Mouse (Mus musculus): ENCODE results near the gene Fgf22. TPM values are rescaled to one million over a fixed set of nuclear protein-coding genes. Genes with fewer than 3 reads are reported as not detected.
A peak's percentile ranks its signal among the peaks of the same experiment; 100 is the strongest.

The Fgf22 gene
- polyA plus RNA-seq, 1 experiment from 2014 or later = not detected

GRCm38 (mm10) chr10:79793738-79794490 lies 39.0 kb downstream of the Fgf22 start:
- no peak for ATAC-seq (ENCODE audit: insufficient read depth)

DNA sequence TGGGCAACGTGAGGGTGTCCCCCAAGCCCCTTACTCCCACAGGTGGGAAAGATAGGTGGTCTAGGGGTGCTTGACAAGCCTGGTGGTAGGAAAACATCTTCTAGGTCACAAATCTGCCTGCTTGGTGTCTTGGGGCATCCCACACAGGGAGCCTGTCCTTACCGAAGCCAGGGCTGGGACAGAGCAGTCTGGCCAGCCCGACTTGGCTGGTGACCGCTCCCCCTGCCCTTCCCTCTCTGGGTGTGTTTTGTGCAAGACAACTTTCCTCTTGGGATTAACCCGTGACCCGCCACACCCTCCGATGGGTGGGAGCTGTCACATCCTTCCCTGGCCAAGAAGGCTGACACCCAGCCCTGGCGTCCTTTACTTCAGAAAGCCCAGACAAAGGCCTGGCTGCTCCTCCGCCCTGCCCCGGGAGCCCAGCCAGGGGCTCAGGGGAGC lies 39.6 kb downstream of the Fgf22 start:
- Histone ChIP-seq H3K9me3 (replicated peaks) (no peaks in the 10 kb centered on the region), H3K27me3 (peaks cover 23% of the 10 kb centered on the region), H3K4me2 (peak overlapping the region; percentile 85), H3K9ac (no peak overlapping the region), H3K36me3 (replicated peaks) (no peaks in the 10 kb centered on the region), H3K4me1 (replicated peaks) (peaks cover 56% of the 10 kb centered on the region), H3K27ac (replicated peaks) (0 out of 2 replicates have a peak overlapping the region, but pooled peaks have one; percentile 14), H3K4me3 (replicated peaks) (peak overlapping the region; percentile 64)
- no peak for ATAC-seq (ENCODE audit: insufficient read depth)
- 21% methylated on average over 10 of the region's 10 CpGs for WGBS (ENCODE audit: insufficient replicate concordance)

More at GRCm38 (mm10) chr10:79793738-79794490, 39.0 kb downstream of the Fgf22 start:
- Histone ChIP-seq H3K4me1 (replicated peaks) (peaks cover 53% of the 10 kb centered on the region), H3K36me3 (replicated peaks) (no peaks in the 10 kb centered on the region), H3K27me3 (peaks cover 23% of the 10 kb centered on the region), H3K27ac (replicated peaks) (peak overlapping the region; percentile 33; the same call in 1 of the 2 replicates), H3K4me3 (replicated peaks) (peak overlapping the region; percentile 64), H3K9ac (peak overlapping the region; percentile 53), H3K9me3 (replicated peaks) (no peaks in the 10 kb centered on the region), H3K4me2 (peak overlapping the region; percentile 85)
- WGBS (ENCODE audit: insufficient replicate concordance) = 8% methylated on average over 38 of the region's 38 CpGs

GRCm38 (mm10) chr10:79795905-79796304 lies 41.0 kb downstream of the Fgf22 start:
- Histone ChIP-seq H3K4me2 (no peak overlapping the region), H3K27me3 (peaks cover 23% of the 10 kb centered on the region), H3K9ac (no peak overlapping the region), H3K9me3 (replicated peaks) (no peaks in the 10 kb centered on the region), H3K36me3 (replicated peaks) (no peaks in the 10 kb centered on the region), H3K4me3 (replicated peaks) (no peak overlapping the region), H3K4me1 (replicated peaks) (peaks cover 57% of the 10 kb centered on the region), H3K27ac (replicated peaks) (no peak overlapping the region)
- no peak for ATAC-seq (ENCODE audit: insufficient read depth)
- WGBS (ENCODE audit: insufficient replicate concordance) = 80% methylated on average over 3 of the region's 3 CpGs

DNA sequence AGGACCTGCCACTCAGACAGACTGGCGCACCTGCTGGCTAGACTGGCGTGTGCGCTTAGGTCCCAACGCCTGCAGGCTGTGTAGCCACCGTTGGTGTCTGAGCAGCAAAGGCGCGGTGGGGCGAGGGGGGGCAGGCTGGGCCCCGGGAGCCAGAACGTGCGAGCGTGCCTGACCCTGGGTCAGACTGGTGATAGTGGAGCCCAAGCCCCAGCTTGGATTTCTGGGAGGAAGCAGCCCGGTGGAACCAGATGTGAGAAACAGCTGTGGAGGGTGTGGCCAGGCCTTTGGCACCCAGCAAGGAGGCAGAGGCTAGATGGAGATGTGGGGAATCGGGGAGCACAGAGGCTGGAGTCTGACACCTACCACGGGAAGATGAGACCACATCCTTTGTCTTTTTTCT lies 42.5 kb downstream of the Fgf22 start:
- no peaks in the 10 kb centered on the region for H3K9me3 ChIP-seq (replicated peaks)
- H3K27ac ChIP-seq (replicated peaks) = no peak overlapping the region
- H3K4me3 ChIP-seq (replicated peaks) = no peak overlapping the region
- peaks cover 67% of the 10 kb centered on the region for H3K4me1 ChIP-seq (replicated peaks)
- WGBS (ENCODE audit: insufficient replicate concordance) = 23% methylated on average over 15 of the region's 15 CpGs
- no peak for ATAC-seq (ENCODE audit: insufficient read depth)
- H3K4me2 ChIP-seq = no peak overlapping the region
- peaks cover 23% of the 10 kb centered on the region for H3K27me3 ChIP-seq
- H3K36me3 ChIP-seq (replicated peaks) = no peaks in the 10 kb centered on the region
- H3K9ac ChIP-seq = no peak overlapping the region

GRCm38 (mm10) chr10:79798289-79798928 lies 43.5 kb downstream of the Fgf22 start:
- H3K9me3 ChIP-seq (replicated peaks) = no peaks in the 10 kb centered on the region
- peak overlapping the region; percentile 38; the same call in 1 of the 2 replicates for H3K27ac ChIP-seq (replicated peaks)
- peaks cover 71% of the 10 kb centered on the region for H3K4me1 ChIP-seq (replicated peaks)
- H3K36me3 ChIP-seq (replicated peaks) = no peaks in the 10 kb centered on the region
- no peak overlapping the region for H3K4me2 ChIP-seq
- no peak for ATAC-seq (ENCODE audit: insufficient read depth)
- H3K27me3 ChIP-seq = peaks cover 19% of the 10 kb centered on the region
- 16% methylated on average over 12 of the region's 12 CpGs for WGBS (ENCODE audit: insufficient replicate concordance)
- H3K9ac ChIP-seq = no peak overlapping the region
- no peak overlapping the region for H3K4me3 ChIP-seq (replicated peaks)

DNA sequence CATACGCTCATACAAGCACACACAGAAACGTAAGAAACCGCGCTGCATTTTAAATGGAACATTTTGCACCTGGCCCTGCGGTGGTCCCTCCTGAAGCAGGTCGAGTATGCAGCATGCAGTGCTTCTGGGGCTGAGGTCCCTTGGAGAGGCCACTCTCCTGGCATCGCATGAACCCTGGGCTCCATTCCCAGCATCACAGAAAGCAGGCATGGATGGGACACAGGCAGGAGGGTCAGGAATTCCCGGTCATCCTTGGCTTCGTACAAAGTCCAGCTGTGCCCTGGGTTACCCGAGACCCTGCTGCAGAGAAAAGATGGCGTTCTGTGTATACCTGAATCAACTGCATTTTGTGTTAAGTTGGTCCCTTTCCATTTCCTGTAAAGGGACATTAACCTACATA lies 45.6 kb downstream of the Fgf22 start:
- ATAC-seq (ENCODE audit: insufficient read depth) = no peak
- Histone ChIP-seq H3K27me3 (no peaks in the 10 kb centered on the region), H3K4me3 (replicated peaks) (no peak overlapping the region), H3K9ac (no peak overlapping the region), H3K4me2 (no peak overlapping the region), H3K27ac (replicated peaks) (no peak overlapping the region), H3K4me1 (replicated peaks) (peaks cover 67% of the 10 kb centered on the region), H3K36me3 (replicated peaks) (no peaks in the 10 kb centered on the region), H3K9me3 (replicated peaks) (no peaks in the 10 kb centered on the region)
- 70% methylated on average over 11 of the region's 11 CpGs for WGBS (ENCODE audit: insufficient replicate concordance)

DNA sequence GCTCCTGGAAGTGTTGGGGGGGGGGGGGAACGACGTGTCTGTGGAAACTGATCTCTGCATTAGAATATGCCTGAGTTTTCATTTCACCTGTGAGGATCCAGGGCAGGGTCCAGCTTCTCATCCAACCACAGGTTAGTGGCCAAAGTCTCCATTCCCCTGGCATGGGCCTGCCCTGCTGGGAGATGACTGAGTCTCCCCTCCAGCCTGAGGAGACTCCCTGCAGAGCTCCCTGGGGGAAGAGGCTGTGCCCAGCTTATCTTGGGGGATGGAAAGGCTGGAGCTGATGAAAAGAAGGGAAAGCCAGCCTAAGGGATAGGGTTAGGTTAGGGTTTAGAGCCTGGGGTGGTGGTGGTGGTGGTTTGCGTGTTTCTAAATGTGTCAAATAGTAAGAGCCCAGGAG lies 47.0 kb downstream of the Fgf22 start:
- H3K4me1 ChIP-seq (replicated peaks) = peaks cover 73% of the 10 kb centered on the region
- H3K9ac ChIP-seq = no peak overlapping the region
- no peak for ATAC-seq (ENCODE audit: insufficient read depth)
- 42% methylated on average over 3 of the region's 3 CpGs for whole genome bisulfite sequencing (ENCODE audit: insufficient replicate concordance)
- H3K9me3 ChIP-seq (replicated peaks) = no peaks in the 10 kb centered on the region
- peak overlapping the region; percentile 48 for H3K4me2 ChIP-seq
- H3K27ac ChIP-seq (replicated peaks) = peak overlapping the region; percentile 39
- no peaks in the 10 kb centered on the region for H3K27me3 ChIP-seq
- peak overlapping the region; percentile 24 for H3K4me3 ChIP-seq (replicated peaks)
- H3K36me3 ChIP-seq (replicated peaks) = no peaks in the 10 kb centered on the region

GRCm38 (mm10) chr10:79802331-79802971 lies 47.6 kb downstream of the Fgf22 start:
- H3K4me1 ChIP-seq (replicated peaks) = peaks cover 73% of the 10 kb centered on the region
- ATAC-seq (ENCODE audit: insufficient read depth) = peak; percentile 53
- WGBS (ENCODE audit: insufficient replicate concordance) = 49% methylated on average over 11 of the region's 11 CpGs
- H3K4me3 ChIP-seq (replicated peaks) = peak overlapping the region; percentile 24
- H3K9ac ChIP-seq = no peak overlapping the region
- H3K36me3 ChIP-seq (replicated peaks) = no peaks in the 10 kb centered on the region
- peak overlapping the region; percentile 39 for H3K27ac ChIP-seq (replicated peaks)
- H3K27me3 ChIP-seq = no peaks in the 10 kb centered on the region
- peak overlapping the region; percentile 48 for H3K4me2 ChIP-seq
- H3K9me3 ChIP-seq (replicated peaks) = no peaks in the 10 kb centered on the region

DNA sequence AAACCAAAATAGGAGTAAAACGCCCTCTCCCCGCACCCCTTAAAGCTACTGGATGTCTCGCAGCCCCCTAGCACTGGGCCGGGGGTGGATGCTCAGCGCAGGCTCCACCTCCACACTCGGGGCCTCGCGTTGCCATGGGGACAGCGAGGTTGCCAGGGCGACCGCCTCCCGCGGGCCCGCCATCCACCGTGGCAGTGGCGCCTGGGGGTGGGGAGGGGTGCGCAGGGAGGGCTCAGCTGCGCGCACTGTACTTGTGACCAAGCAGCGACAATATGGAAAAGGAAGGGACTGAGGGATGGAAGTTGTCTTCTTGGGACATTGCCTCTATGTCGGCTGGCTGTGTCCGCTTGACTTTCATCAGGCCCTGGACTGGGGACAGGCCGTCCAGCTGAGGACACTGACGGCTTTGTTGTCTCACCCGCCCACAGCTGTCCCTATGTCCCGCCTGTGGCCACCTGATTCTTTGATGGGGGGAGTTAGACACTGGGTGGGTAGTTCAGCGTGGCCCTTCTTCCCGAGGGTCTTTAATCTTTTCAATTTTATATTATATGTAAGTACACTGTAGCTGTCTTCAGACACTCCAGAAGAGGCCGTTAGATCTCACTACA lies 48.9 kb downstream of the Fgf22 start:
- 43% methylated on average over 29 of the region's 29 CpGs for WGBS (ENCODE audit: insufficient replicate concordance)
- no peak overlapping the region for H3K9ac ChIP-seq
- no peak overlapping the region for H3K4me2 ChIP-seq

GRCm38 (mm10) chr10:79805636-79806035 lies 50.8 kb downstream of the Fgf22 start:
- Histone ChIP-seq H3K4me1 (replicated peaks) (peaks cover 58% of the 10 kb centered on the region), H3K36me3 (replicated peaks) (no peaks in the 10 kb centered on the region), H3K27ac (replicated peaks) (no peak overlapping the region), H3K27me3 (no peaks in the 10 kb centered on the region), H3K9me3 (replicated peaks) (no peaks in the 10 kb centered on the region), H3K9ac (no peak overlapping the region), H3K4me2 (no peak overlapping the region), H3K4me3 (replicated peaks) (no peak overlapping the region)
- WGBS (ENCODE audit: insufficient replicate concordance) = 44% methylated on average over 11 of the region's 11 CpGs
- ATAC-seq (ENCODE audit: insufficient read depth) = no peak

More for the DNA sequence above, 48.9 kb downstream of the Fgf22 start:
- 0 out of 2 replicates have a peak overlapping the region, but pooled peaks have one; percentile 19 for H3K27ac ChIP-seq (replicated peaks)
- H3K36me3 ChIP-seq (replicated peaks) = no peaks in the 10 kb centered on the region
- ATAC-seq (ENCODE audit: insufficient read depth) = no peak; the same call in 1 of the 2 replicates
- H3K27me3 ChIP-seq = no peaks in the 10 kb centered on the region
- peaks cover 60% of the 10 kb centered on the region for H3K4me1 ChIP-seq (replicated peaks)
- H3K4me3 ChIP-seq (replicated peaks) = no peak overlapping the region
- H3K9me3 ChIP-seq (replicated peaks) = no peaks in the 10 kb centered on the region

DNA sequence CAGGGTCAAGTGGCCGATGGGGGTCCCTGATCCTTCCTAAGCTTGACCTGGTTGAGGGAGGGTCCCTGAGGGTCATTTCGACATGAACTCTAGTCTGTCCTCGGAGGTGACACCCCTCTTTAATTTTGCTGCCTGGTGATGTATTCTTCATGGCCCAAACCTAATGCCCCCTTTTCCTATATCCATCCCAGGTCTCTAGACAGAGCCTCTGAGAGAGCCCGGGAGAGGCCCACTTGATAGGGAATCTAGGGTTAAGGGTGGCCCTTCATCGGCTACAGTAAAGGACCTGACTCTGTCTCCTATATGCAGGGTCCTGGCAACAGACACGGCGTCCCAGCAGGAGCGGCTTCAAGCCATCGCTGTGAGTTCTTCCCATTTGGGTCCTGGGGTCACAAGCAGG lies 51.5 kb downstream of the Fgf22 start:
- Histone ChIP-seq H3K27ac (replicated peaks) (no peak overlapping the region), H3K27me3 (no peaks in the 10 kb centered on the region), H3K36me3 (replicated peaks) (no peaks in the 10 kb centered on the region), H3K4me2 (no peak overlapping the region), H3K9ac (no peak overlapping the region), H3K4me3 (replicated peaks) (no peak overlapping the region), H3K9me3 (replicated peaks) (no peaks in the 10 kb centered on the region), H3K4me1 (replicated peaks) (peaks cover 57% of the 10 kb centered on the region)
- no peak for ATAC-seq (ENCODE audit: insufficient read depth)
- WGBS (ENCODE audit: insufficient replicate concordance) = 70% methylated on average over 9 of the region's 9 CpGs

Measured in liver, embryonic 15.5 days (tissue).